Mouse (Mus musculus) bone marrow macrophage, adult 2 months (primary cell): ENCODE results near the gene Cherp. TPM values are rescaled to one million over a fixed set of nuclear protein-coding genes. Genes with fewer than 3 reads are reported as not detected.

Experiments
- H3K27ac ChIP-seq: 2 replicates; pipeline ENCODE4 v1.5.1; 2012; ENCODE audit warnings: low read depth, low read length; ENCODE audit not compliant: insufficient read depth
- H3K4me1 ChIP-seq: 2 replicates; pipeline ENCODE4 v1.6.1; 2012; ENCODE audit warnings: low read length; ENCODE audit not compliant: control insufficient read depth, insufficient read depth
- H3K4me3 ChIP-seq: 2 replicates; pipeline ENCODE4 v1.5.1; 2012; ENCODE audit warnings: mild to moderate bottlenecking, low read length, moderate library complexity; ENCODE audit not compliant: insufficient read depth
- CTCF ChIP-seq: IDR thresholded peaks from 2 replicates; pipeline ENCODE4 v1.5.1; 2012; ENCODE audit warnings: low read depth, mild to moderate bottlenecking, low read length, moderate library complexity
- POLR2A ChIP-seq: IDR thresholded peaks from 2 replicates; pipeline ENCODE4 v1.6.1; 2012; ENCODE audit warnings: mild to moderate bottlenecking, low read depth, low read length, borderline replicate concordance
- polyA plus RNA-seq: library from polyadenylated mRNA; stranded (reverse); fragments of >200 nt; gene quantifications from 2 replicates; pipeline ENCODE4 v1.2.4, GENCODE M21; 2012; ENCODE audit not compliant: missing spikeins, insufficient read depth, insufficient read length

The Cherp gene
- polyA plus RNA-seq, result 43.8 and 48.8 TPM in 2 replicates

GRCm38 (mm10) chr8:72474826-72475546 is at the start of gene Cherp:
Gene Cherp (minus strand): TSS chr8:72475226.
- Histone ChIP-seq H3K27ac (peak within 1 kb of the TSS; percentile 84), H3K4me1 (peaks cover 9% of the 10 kb centered on the region), H3K4me3 (peak within 1 kb of the TSS; percentile 80)
- TF ChIP-seq CTCF, result no peak
- TF ChIP-seq POLR2A, result 0 out of 2 replicates have a peak, but pooled peaks have one; percentile 36

- H3K4me1 ChIP-seq, result peaks cover 7% of the 10 kb centered on the region
- H3K27ac ChIP-seq, result 0 out of 2 replicates have a peak overlapping the region, but pooled peaks have one; percentile 15
- no peak overlapping the region for H3K4me3 ChIP-seq
- TF ChIP-seq CTCF (no peak), POLR2A (no peak)
Measured at GRCm38 (mm10) chr8:72521888-72522287, 46.9 kb upstream of the Cherp start.

- Histone ChIP-seq H3K27ac (no peak overlapping the region), H3K4me3 (no peak overlapping the region), H3K4me1 (peaks cover 7% of the 10 kb centered on the region)
- TF ChIP-seq POLR2A (no peak), CTCF (no peak)
Measured at GRCm38 (mm10) chr8:72517421-72517988, 42.5 kb upstream of the Cherp start.

- TF ChIP-seq POLR2A (no peak), CTCF (no peak)
- H3K4me3 ChIP-seq, result no peak overlapping the region
- peaks cover 10% of the 10 kb centered on the region for H3K4me1 ChIP-seq
- no peak overlapping the region for H3K27ac ChIP-seq
Measured at GRCm38 (mm10) chr8:72513158-72513557, 38.1 kb upstream of the Cherp start.

- Histone ChIP-seq H3K27ac (no peak overlapping the region), H3K4me3 (no peak overlapping the region), H3K4me1 (peaks cover 13% of the 10 kb centered on the region)
- no peak for TF ChIP-seq POLR2A
- TF ChIP-seq CTCF, result no peak
Measured at GRCm38 (mm10) chr8:72512648-72513047, 37.6 kb upstream of the Cherp start.

GRCm38 (mm10) chr8:72507505-72507904 is 32.5 kb upstream of the Cherp start:
- TF ChIP-seq POLR2A (no peak), CTCF (no peak)
- no peak overlapping the region for H3K27ac ChIP-seq
- peaks cover 17% of the 10 kb centered on the region for H3K4me1 ChIP-seq
- no peak overlapping the region for H3K4me3 ChIP-seq

GRCm38 (mm10) chr8:72504637-72505314 is 29.8 kb upstream of the Cherp start:
- TF ChIP-seq CTCF (no peak), POLR2A (no peak)
- Histone ChIP-seq H3K27ac (no peak overlapping the region), H3K4me1 (peaks cover 16% of the 10 kb centered on the region), H3K4me3 (no peak overlapping the region)

- peaks cover 10% of the 10 kb centered on the region for H3K4me1 ChIP-seq
Measured at GRCm38 (mm10) chr8:72504137-72504536, 29.1 kb upstream of the Cherp start.

GRCm38 (mm10) chr8:72500521-72500931 is 25.5 kb upstream of the Cherp start:
- Histone ChIP-seq H3K4me1 (peaks cover 3% of the 10 kb centered on the region), H3K27ac (no peak overlapping the region), H3K4me3 (no peak overlapping the region)
- TF ChIP-seq CTCF (no peak), POLR2A (no peak)

More at GRCm38 (mm10) chr8:72504137-72504536, 29.1 kb upstream of the Cherp start:
- Histone ChIP-seq H3K27ac (no peak overlapping the region), H3K4me3 (no peak overlapping the region)
- TF ChIP-seq CTCF (no peak), POLR2A (no peak)
